22 mouse cellular contexts compared by ENCODE assay signal in the genomic region with DNA sequence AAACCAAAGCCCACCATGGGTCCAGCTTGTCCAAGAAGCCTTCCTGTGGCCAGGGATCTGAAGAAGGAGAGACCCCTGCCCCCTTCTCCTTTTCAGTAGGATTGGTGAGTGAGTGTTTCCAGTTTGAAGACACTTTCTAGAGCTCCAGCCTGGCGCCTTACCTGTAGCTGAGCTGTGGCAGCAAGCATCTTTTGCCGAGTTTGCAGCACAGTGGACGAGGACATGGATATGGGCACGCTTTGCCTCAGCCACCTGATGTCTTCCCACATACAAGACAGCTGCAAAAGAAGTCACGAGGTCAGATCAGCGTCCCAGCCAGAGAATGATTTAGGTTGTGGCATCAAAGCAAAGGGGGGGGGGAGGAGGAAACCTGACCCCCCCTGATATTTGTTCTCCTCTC.
"Had no signal": no experiment of that assay in that cellular context is flagged by ENCODE, and none has a peak within 500 bp of the region (broad histone marks: within the 10 kb centered on the region; RNA-seq: fewer than 3 reads in every experiment).

No protein-coding gene starts in this region.

- DNase-seq: gastrocnemius, postnatal 14 days; gastrocnemius, postnatal 36 days; heart, adult 18-20 months; heart, postnatal 14 days; heart, postnatal 36 days; kidney, adult 11 months; kidney, adult 2 months; kidney, adult 9 months; kidney, postnatal 14 days; kidney, postnatal 36 days; layer of hippocampus, adult 9-11 months; layer of hippocampus, postnatal 36 days; left cerebral cortex, postnatal 4 days had no signal

- H3K4me2 ChIP-seq: heart, embryonic 11.5 days; heart, embryonic 13.5 days; heart, embryonic 15.5 days; hindbrain, embryonic 13.5 days; hindbrain, embryonic 15.5 days; kidney, embryonic 15.5 days; limb, embryonic 13.5 days; limb, embryonic 15.5 days; liver, embryonic 12.5 days had no signal

- H3K4me3 ChIP-seq: heart, embryonic 13.5 days; heart, embryonic 15.5 days; hindbrain, embryonic 13.5 days; hindbrain, embryonic 15.5 days; kidney, embryonic 15.5 days; limb, embryonic 13.5 days; limb, embryonic 15.5 days; liver, embryonic 12.5 days had no signal

- H3K36me3 ChIP-seq: heart, embryonic 13.5 days; heart, embryonic 15.5 days; hindbrain, embryonic 13.5 days; hindbrain, embryonic 15.5 days; kidney, embryonic 15.5 days; limb, embryonic 13.5 days; limb, embryonic 15.5 days; liver, embryonic 12.5 days had no signal

- H3K27me3 ChIP-seq: heart, embryonic 13.5 days; heart, embryonic 15.5 days; hindbrain, embryonic 13.5 days; hindbrain, embryonic 15.5 days; kidney, embryonic 15.5 days; limb, embryonic 15.5 days; liver, embryonic 12.5 days had no signal
